Mouse (Mus musculus) lung, adult 10 weeks (tissue): ENCODE results near the gene Olfr1315-ps1. TPM values are rescaled to one million over a fixed set of nuclear protein-coding genes. Genes with fewer than 3 reads are reported as not detected.

Experiments
- polyA plus RNA-seq: library from polyadenylated mRNA; stranded (reverse); fragments of 350-450 nt; fragmentation: Illumina TruSeq; extraction: RNeasy Lipid Tissue Mini Kit (QIAGEN cat#74804); gene quantifications from one replicate; pipeline ENCODE4 v1.2.3, GENCODE M21; 2014; ENCODE audit warnings: low read depth, low replicate concordance; ENCODE audit not compliant: insufficient read depth

The Olfr1315-ps1 gene
- polyA plus RNA-seq, result not detected

GRCm38 (mm10) chr2:112115340-112115739 is at the start of gene Olfr1315-ps1:
Olfr1315-ps1 (minus strand) TSS chr2:112115440.

DNA sequence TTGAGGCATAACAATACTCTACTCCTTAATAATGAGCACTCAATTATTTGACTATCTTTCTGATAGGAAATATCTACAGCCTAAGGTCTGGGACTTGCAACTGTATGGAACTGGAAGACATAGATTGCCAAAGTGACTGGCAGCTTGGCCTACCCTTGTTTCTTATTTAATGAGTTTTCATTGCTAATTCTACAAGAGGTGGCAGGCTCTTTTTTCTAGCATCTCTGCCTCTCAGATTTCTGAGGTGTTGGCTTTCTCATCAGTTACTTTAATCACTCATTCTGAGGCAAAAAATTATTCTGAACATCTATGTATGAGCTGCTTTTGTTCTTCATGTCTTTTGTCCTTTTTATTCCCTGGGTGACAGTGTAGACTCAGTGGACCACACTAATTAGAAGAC is 38.7 kb upstream of the Olfr1315-ps1 start, which contains the start of gene Olfr1318:
Gene Olfr1318 (plus strand): TSS at position 301 of the 400 bp plus-strand sequence.

GRCm38 (mm10) chr2:112140029-112140428 is 24.8 kb upstream of the Olfr1315-ps1 start, which contains the start of gene Olfr1317:
Olfr1317 (plus strand) TSS chr2:112140329.

GRCm38 (mm10) chr2:112134877-112135276 is 19.6 kb upstream of the Olfr1315-ps1 start, which contains the start of gene Olfr1316:
Olfr1316 (minus strand) TSS chr2:112134977.

DNA sequence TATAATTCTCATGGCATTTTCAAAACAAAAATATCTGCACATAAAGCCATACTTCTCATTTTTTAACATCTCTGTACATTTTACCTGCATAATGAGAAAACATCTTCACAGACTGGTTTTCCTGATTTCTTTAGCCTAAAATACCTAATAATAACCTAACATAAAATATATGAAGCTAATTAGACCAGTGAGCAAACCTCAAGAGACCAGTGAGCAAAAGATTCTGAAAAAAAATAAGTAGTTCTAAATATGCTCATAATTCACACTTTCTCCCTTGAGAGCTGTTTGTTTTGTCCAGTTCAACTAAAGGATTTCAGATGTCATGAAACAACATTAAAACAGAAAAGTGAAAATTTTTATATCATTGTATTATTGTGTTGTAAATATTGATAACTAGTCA is 18.6 kb downstream of the Olfr1315-ps1 start, which contains the start of gene Olfr1314:
Gene Olfr1314 (minus strand): TSS at position 101 of the 400 bp plus-strand sequence.

GRCm38 (mm10) chr2:112077743-112078142 is 37.5 kb downstream of the Olfr1315-ps1 start, which contains the start of gene Olfr1313:
Olfr1313 (minus strand) TSS chr2:112077843.

Other genes with a start within 250 kb of the Olfr1315-ps1 start
- not detected for gene Olfr1305, start 238.3 kb downstream of the Olfr1315-ps1 start, polyA plus RNA-seq
- not detected for gene Olfr1306, start 199.2 kb downstream of the Olfr1315-ps1 start, polyA plus RNA-seq
- not detected for gene Olfr1307, start 166.0 kb downstream of the Olfr1315-ps1 start, polyA plus RNA-seq
- not detected for gene Olfr1308, start 150.5 kb downstream of the Olfr1315-ps1 start, polyA plus RNA-seq
- not detected for gene Olfr1309, start 125.2 kb downstream of the Olfr1315-ps1 start, polyA plus RNA-seq
- not detected for gene Olfr1310, start 102.7 kb downstream of the Olfr1315-ps1 start, polyA plus RNA-seq
- gene Olfr1311, start 91.0 kb downstream of the Olfr1315-ps1 start, polyA plus RNA-seq, result not detected
- not detected for gene Olfr1312, start 65.2 kb downstream of the Olfr1315-ps1 start, polyA plus RNA-seq
- not detected for gene Olfr1313, start 37.6 kb downstream of the Olfr1315-ps1 start, polyA plus RNA-seq
- gene Olfr1314, start 18.7 kb downstream of the Olfr1315-ps1 start, polyA plus RNA-seq, result not detected
- not detected for gene Olfr1316, start 19.5 kb upstream of the Olfr1315-ps1 start, polyA plus RNA-seq
- gene Olfr1317, start 24.9 kb upstream of the Olfr1315-ps1 start, polyA plus RNA-seq, result not detected
- not detected for gene Olfr1318, start 38.8 kb upstream of the Olfr1315-ps1 start, polyA plus RNA-seq
- 12.9 TPM for gene Lpcat4, start 124.0 kb upstream of the Olfr1315-ps1 start, polyA plus RNA-seq
- not detected for gene Nutm1, start 143.9 kb upstream of the Olfr1315-ps1 start, polyA plus RNA-seq
- gene Nop10, start 146.5 kb upstream of the Olfr1315-ps1 start, polyA plus RNA-seq, result 89.4 TPM
- 16.7 TPM for gene Slc12a6, start 150.4 kb upstream of the Olfr1315-ps1 start, polyA plus RNA-seq
- not detected for gene Gm21985, start 150.9 kb upstream of the Olfr1315-ps1 start, polyA plus RNA-seq